Mouse (Mus musculus): Measurements from ENCODE around the gene Baiap2. TPM values are rescaled to one million over a fixed set of nuclear protein-coding genes. Genes with fewer than 3 reads are reported as not detected.

Gene Baiap2
- polyA plus RNA-seq, 1 experiment from 2014 or later, result 15.4 TPM

GRCm38 (mm10) chr11:120055953-120056732 is 113.6 kb downstream of the Baiap2 start:
- H3K27me3 ChIP-seq, result no peaks in the 10 kb centered on the region
- no peak for DNase-seq (ENCODE audit: low read depth, low spot score)
- ChIA-PET POLR2A (interaction anchor here (0.6 kb wide), 1 partner anchor 41 kb away, joined by 4 read pairs; no protein-coding TSS in a partner anchor), CTCF (no interaction called here)
- no peak for ATAC-seq
- TF ChIP-seq CTCF (IDR thresholded peaks at IDR 0.05), result no peak
- in situ Hi-C loops (cut with MboI; ENCODE audit: low pct_unique_long_range_greater_than_20kb), result no loop called here

Other genes starting within 250 kb of the Baiap2 start
- gene Chmp6, start 29.3 kb upstream of the Baiap2 start, polyA plus RNA-seq (2021), result 54.7 TPM
- gene Aatk, start 104.4 kb downstream of the Baiap2 start, polyA plus RNA-seq (2021), result 0.09 TPM
- 36.8 TPM for gene Cep131, start 144.1 kb downstream of the Baiap2 start, polyA plus RNA-seq (2021)
- gene Tepsin, start 156.0 kb downstream of the Baiap2 start, polyA plus RNA-seq (2021), result 19.7 TPM
- 57.3 TPM for gene Ndufaf8, start 156.2 kb downstream of the Baiap2 start, polyA plus RNA-seq (2021)
- 107 TPM for gene Slc38a10, start 208.6 kb downstream of the Baiap2 start, polyA plus RNA-seq (2021)